Mouse (Mus musculus) spleen, adult 2 months (tissue): Measurements from ENCODE around the gene 1700001O22Rik. TPM values are rescaled to one million over a fixed set of nuclear protein-coding genes. Genes with fewer than 3 reads are reported as not detected.

Experiments
- DNase-seq, 2 experiments: peaks; one replicate each; pipeline versions ENCODE4 v3.0.0 to v3.0.0-alpha.2; 2012 to 2021; ENCODE audit warnings: low spot score in 2 of 2, low read depth in 1 of 2
- H3K27ac ChIP-seq: fragments of 200-500 bp; 2 replicates; pipeline ENCODE4 v1.5.1; 2012; ENCODE audit warnings: low read length, inconsistent platforms; ENCODE audit not compliant: insufficient read depth
- H3K27me3 ChIP-seq: fragments of 200-500 bp; 2 replicates; pipeline ENCODE4 v1.6.1; 2012; ENCODE audit warnings: mild to moderate bottlenecking, moderate library complexity, low read length, inconsistent platforms; ENCODE audit not compliant: control insufficient read depth, insufficient read depth
- H3K36me3 ChIP-seq: fragments of 200-500 bp; 2 replicates; pipeline ENCODE4 v1.6.1; 2012; ENCODE audit warnings: mild to moderate bottlenecking, low read length, inconsistent platforms; ENCODE audit not compliant: control insufficient read depth, insufficient read depth
- H3K4me1 ChIP-seq: fragments of 200-500 bp; 2 replicates; pipeline ENCODE4 v1.6.1; 2011; ENCODE audit warnings: inconsistent platforms; ENCODE audit not compliant: control insufficient read depth, insufficient read depth, insufficient read length
- H3K4me3 ChIP-seq: fragments of 200-500 bp; 2 replicates; pipeline ENCODE4 v1.5.1; 2011; ENCODE audit warnings: mild to moderate bottlenecking, inconsistent platforms; ENCODE audit not compliant: insufficient read depth, insufficient read length; ENCODE audit errors: extremely low read depth
- CTCF ChIP-seq: fragments of 200-500 bp; IDR thresholded peaks from 2 replicates; pipeline ENCODE4 v1.5.1; 2011; ENCODE audit warnings: mild to moderate bottlenecking, inconsistent platforms; ENCODE audit not compliant: insufficient read depth, insufficient read length, insufficient replicate concordance; ENCODE audit errors: extremely low read depth
- POLR2A ChIP-seq: fragments of 200-500 bp; IDR thresholded peaks from 2 replicates; pipeline ENCODE4 v1.6.1; 2011; ENCODE audit warnings: low read depth, low read length, inconsistent platforms
- WGBS: fragments of 180-500 bp; shearing (Covaris S2); methylation state at CpG from one replicate; pipeline ENCODE4 v1.1.7; 2018; 5-methylcytosine and 5-hydroxymethylcytosine counted together
- polyA plus RNA-seq: library from polyadenylated mRNA; depleted of rRNA; stranded (reverse); fragments of >200 nt; gene quantifications from 2 replicates; pipeline ENCODE4 v1.2.3, GENCODE M21; 2012

1700001O22Rik gene
- polyA plus RNA-seq, 1 experiment: 0.67 TPM

GRCm38 (mm10) chr2:30829315-30829714, 25.9 kb upstream of the 1700001O22Rik start:
- H3K36me3 ChIP-seq: peaks cover 14% of the 10 kb centered on the region
- DNase-seq: peak; percentile 27 to 49
- H3K27ac ChIP-seq: no peak overlapping the region
- peaks cover 7% of the 10 kb centered on the region; the same call in 1 of the 2 replicates for H3K4me1 ChIP-seq
- WGBS: 40% methylated on average over 5 of the region's 5 CpGs
- no peaks in the 10 kb centered on the region for H3K27me3 ChIP-seq
- H3K4me3 ChIP-seq: no peak overlapping the region
- TF ChIP-seq CTCF: peak; percentile 42; the same call in 1 of the 2 replicates
- TF ChIP-seq POLR2A: no peak

DNA sequence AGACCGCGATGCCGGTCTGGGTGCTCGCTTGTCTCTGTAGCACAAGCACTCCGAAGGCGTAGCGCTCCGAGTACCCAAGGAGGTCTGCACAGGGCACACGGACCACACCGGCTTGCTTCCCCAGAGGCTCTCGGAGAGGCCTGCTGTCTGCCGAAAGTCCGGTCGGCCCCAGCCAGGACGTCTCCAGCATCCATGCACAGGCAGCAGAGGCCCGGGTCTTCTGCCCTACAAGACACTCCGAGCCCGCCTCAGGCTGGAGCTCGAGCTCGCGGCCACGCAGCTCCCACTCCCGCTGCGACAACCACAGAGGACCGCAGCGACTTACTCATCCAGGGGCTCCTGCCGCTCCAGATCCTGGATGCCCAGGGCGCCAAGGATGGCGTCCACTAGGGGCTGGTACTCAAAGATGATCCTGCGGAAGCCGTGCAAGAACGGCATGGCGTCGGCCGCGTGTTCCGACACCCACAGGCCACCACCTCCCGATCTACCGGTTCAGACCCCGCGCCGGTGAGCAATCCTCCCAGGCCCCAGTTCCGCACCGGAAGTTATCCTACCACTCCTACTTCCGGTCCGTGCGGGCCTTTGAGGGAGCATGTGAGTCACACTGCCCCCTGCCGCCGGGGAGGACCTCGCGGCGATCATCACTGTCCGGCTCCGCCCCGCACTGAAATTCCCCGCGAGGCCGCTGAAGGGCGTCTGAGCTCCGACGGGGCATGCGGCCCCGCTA, 24.5 kb upstream of the 1700001O22Rik start:
- WGBS: under 1% methylated on average over 63 of the region's 63 CpGs
- H3K4me1 ChIP-seq: peaks cover 7% of the 10 kb centered on the region; the same call in 1 of the 2 replicates
- H3K36me3 ChIP-seq: peaks cover 27% of the 10 kb centered on the region
- DNase-seq: peak; percentile 83 to 92
- peak overlapping the region; percentile 70 for H3K27ac ChIP-seq
- H3K4me3 ChIP-seq: peak overlapping the region; percentile 86
- TF ChIP-seq CTCF: peak; percentile 98
- TF ChIP-seq POLR2A: no peak; the same call in 1 of the 2 replicates
- no peaks in the 10 kb centered on the region for H3K27me3 ChIP-seq

DNA sequence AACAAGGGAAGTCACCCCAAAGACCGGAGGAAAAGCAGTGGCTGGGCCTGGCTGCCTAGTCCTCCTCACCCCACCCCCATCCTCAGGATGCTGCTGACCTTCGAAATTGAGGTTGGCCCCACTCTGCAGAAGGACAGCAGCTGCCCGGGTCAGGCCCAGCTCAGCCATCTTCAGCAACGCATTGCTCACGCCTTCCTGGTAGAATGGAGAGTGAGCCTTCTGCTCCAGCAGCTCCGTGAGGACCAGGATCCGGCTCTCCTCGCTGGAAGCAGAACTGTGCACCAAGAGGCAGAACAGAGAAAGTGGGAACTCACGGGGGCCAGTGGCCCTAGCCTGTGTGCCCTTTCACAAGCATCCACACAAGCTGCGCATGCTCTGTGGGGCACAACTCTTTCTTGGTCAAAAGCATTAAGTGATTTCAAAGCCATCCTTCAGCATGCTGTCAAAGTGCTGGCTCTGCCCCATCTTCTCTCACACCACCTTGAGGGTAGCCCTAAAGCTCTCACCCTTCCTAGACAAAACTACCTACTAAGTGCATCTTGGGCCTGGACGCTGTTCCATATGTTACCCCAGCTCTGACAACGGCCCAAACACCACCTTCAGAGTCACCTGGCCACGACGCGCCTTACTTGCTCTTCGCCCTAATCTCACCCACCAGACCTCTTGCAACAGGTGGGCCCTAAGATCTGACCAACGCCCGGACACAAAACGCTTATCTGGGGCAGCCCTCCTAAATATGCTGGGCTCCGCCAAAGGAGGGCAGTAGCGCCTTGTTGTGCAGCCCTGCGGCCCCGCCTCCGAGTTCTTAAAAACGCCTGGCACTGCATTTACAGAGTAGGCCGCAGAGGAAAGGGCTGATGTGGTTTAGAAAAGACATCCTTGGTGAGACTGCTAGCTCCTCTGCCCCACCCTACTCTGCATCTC, 23.6 kb upstream of the 1700001O22Rik start:
- Histone ChIP-seq H3K27me3 (no peaks in the 10 kb centered on the region), H3K4me1 (peaks cover 7% of the 10 kb centered on the region; the same call in 1 of the 2 replicates), H3K36me3 (peaks cover 34% of the 10 kb centered on the region), H3K27ac (peak overlapping the region; percentile 70), H3K4me3 (peak overlapping the region; percentile 86)
- 38% methylated on average over 26 of the region's 26 CpGs for WGBS
- TF ChIP-seq POLR2A: no peak
- TF ChIP-seq CTCF: no peak
- peak; percentile 47 to 50 for DNase-seq

DNA sequence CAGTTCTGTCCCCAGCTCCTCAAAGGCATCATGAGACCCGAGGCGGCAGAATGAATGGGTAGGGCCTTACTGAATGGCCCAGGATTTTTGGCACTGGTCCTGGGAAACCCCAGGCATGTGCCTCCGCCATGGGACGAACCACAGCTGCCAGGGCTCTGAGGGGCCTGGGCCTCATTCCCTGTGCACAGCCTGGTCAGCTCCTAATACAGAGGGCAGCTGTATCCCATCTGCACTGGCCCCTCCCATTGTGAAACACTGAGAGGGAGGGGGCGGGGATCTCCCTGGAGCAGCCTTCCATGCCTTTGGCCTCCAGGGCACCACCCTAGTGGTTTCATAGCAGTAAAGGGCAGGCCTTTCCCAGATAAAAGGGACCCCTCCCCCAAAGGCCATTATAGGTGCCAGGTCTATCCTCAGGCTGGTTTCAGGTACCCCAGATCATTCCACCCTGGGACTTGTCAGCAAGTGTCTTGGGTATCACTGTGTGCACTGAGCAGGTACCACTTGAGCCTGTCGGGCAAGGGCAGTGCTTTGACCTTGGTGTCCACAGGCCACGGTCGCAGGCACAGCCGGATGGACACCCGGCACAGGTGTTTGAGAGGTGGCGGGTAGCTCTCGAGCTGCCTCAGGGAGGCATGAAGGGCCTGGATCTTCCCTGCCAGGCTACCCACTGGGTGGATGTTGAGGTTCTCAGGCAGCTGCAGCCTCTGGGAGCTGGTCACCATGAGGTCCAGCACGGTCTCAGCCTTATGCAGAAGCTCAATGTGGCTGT, 20.1 kb upstream of the 1700001O22Rik start:
- H3K27me3 ChIP-seq: no peaks in the 10 kb centered on the region
- WGBS: 90% methylated on average over 13 of the region's 13 CpGs
- no peak for TF ChIP-seq POLR2A
- TF ChIP-seq CTCF: no peak

DNA sequence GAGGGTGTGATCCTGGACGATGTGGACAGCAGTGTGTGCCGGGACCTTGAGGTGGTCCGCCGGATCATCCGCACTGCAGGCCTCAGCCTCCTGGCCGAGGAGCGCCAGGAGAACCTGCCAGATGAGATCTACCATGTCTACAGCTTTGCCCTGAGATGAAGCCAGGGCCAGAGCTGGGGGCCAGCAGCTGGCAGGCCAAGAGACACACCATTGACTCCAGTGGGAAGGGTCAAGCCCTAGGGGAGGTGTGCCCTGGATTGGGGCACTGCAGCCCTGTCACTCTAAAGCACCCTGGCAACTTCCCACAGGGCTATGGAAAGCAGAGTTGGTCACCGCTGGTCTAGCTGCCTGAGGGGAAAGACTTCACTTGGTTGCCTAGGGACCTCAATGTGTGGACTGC, 19.0 kb upstream of the 1700001O22Rik start:
- 95% methylated on average over 8 of the region's 8 CpGs for WGBS
- Histone ChIP-seq H3K4me3 (no peak overlapping the region), H3K4me1 (peaks cover 7% of the 10 kb centered on the region; the same call in 1 of the 2 replicates), H3K27me3 (no peaks in the 10 kb centered on the region), H3K36me3 (peaks cover 38% of the 10 kb centered on the region), H3K27ac (no peak overlapping the region)
- DNase-seq: no peak
- TF ChIP-seq CTCF (no peak), POLR2A (no peak)

More for the DNA sequence above, 20.1 kb upstream of the 1700001O22Rik start:
- Histone ChIP-seq H3K27ac (no peak overlapping the region), H3K4me1 (peaks cover 7% of the 10 kb centered on the region; the same call in 1 of the 2 replicates), H3K4me3 (no peak overlapping the region), H3K36me3 (peaks cover 38% of the 10 kb centered on the region)
- no peak for DNase-seq

- DNase-seq: no peak
- Histone ChIP-seq H3K36me3 (peaks cover 35% of the 10 kb centered on the region), H3K27me3 (no peaks in the 10 kb centered on the region), H3K4me1 (no peaks in the 10 kb centered on the region), H3K4me3 (no peak overlapping the region), H3K27ac (no peak overlapping the region)
- TF ChIP-seq CTCF (no peak), POLR2A (no peak)
- WGBS: 96% methylated on average over 3 of the region's 3 CpGs
Measured at GRCm38 (mm10) chr2:30821073-30821472, 17.6 kb upstream of the 1700001O22Rik start.
